Mouse (Mus musculus): Measurements from ENCODE around the gene Prkch. TPM values are rescaled to one million over a fixed set of nuclear protein-coding genes. Genes with fewer than 3 reads are reported as not detected.

The Prkch gene
- polyA plus RNA-seq, 2 experiments from 2014 or later: 73.0 to 76.1 TPM

- peak; percentile 16 for ATAC-seq
These were observed 180.3 kb downstream of the Prkch start for GRCm38 (mm10) chr12:73764649-73765525.

GRCm38 (mm10) chr12:73766152-73766551 is 181.6 kb downstream of the Prkch start:
- ATAC-seq: no peak

GRCm38 (mm10) chr12:73768788-73769187 is 184.2 kb downstream of the Prkch start:
- no peak for ATAC-seq

GRCm38 (mm10) chr12:73769536-73769935 is 184.9 kb downstream of the Prkch start:
- no peak for ATAC-seq

DNA sequence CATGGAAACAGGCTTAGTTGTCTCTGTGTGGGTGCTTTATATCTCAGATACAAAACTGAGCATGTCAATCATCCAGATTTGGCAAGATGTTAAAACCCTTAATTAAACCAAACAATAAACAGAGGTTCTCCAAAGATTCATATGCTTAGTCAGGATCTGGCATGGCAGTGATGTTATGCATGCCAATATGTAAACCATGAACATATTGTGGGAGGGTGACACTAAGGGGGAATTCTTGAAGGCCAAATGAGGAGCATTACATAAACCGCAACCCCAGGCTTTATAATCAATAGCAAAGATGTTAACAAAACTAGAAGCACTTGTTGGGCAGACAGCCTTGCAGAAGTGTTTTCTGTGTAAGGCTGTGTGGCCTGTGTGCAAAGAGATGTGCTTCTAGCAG is 186.2 kb downstream of the Prkch start:
- ATAC-seq: no peak

DNA sequence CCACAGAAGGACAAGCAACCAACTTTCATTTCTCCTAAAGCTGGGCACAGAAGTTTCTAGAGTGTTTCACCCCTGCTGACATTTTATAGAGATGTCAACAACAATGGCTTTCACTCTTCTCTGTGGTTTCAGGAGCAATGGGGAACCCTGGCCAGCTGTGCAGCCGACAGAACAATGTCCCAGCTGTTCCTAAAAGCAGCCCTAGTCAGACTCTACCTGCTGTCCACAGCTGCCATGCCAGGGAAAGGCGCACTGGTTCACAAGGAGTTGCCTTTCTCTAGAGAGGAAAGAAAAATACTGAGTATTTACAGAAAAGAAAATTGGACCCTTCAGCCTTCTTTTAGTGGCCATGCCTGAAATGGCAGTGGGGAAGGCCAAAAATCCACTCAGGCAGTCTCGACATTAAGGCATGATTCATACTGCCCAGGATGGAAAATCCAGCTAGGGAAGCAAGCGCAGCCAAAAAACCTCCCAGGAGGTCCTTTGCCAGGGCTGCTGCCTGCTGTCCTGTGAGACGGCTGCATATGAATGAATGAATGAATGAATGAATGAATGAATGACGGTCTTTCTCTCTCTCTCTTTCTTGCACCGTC is 190.3 kb downstream of the Prkch start:
- no peak for ATAC-seq

DNA sequence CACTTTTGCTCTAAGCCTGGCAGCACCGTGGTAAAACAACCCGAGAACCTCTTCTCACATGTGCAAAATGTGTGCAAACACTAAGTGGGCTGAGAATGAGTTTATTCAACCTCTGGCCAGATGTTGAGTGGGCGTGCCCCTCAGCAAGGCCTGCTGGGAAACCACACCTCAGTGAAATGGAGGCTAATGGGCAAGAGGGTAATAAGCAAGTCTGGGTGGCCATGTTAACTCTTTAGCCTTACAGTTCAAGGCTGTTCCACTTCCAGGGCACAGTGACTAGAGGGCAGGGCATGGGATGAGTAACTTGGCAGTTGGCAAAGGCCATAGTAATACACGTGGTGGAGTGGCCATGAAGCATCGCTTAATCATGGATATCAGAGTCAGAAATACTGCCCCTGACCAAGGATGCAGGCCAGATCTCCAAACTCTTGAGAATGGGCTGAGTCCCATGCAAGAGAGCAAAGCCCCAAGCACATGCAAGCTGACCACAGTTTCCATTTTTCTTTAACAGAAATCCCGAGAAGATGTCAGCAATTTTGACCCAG is 191.9 kb downstream of the Prkch start:
- ATAC-seq: no peak

GRCm38 (mm10) chr12:73777673-73778072 is 193.1 kb downstream of the Prkch start:
- ATAC-seq: no peak

DNA sequence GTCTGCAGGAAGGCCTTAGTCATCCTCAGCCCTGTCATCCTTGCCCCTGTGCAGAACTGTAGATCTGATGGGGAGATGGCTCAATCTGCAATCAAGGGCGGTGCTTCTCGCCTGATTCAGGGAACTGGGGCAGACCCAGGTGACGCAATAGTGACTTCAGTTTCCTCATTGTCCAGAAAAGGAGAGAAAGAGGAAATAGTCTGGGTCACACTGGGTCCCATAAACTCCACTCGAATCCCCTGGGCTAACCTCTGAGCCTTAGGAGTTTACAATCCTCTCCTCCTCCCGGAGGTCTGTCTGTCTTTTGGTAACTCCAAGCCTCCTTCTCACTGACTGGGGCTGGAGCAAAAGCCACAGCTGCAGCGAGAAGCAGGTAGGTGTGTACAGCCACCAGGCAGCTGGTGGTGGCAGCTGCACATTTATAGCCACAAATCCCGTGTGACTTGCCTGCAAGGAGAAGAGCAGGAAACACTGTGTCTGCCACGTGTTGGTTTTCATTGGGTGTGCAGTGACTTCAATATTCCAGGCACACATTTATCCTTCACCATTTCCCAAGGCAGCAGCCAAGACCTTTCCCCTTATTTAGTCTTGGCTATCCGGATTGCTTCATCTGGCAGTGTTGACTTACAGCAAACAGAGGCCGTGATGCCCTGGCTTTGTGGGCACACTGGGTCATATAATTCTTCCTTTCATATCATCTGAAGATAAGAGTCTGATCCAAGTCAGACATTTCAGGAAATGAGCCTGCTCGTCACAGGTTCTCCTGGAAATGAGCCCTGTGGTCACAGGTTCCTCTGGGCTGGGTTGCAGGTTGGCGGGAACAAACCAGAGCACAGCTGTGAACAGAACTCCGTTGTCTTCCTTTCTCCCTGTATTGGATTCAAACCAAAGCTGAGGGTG is 195.0 kb downstream of the Prkch start:
- peak; percentile 65 for ATAC-seq

GRCm38 (mm10) chr12:73781425-73782032 is 196.9 kb downstream of the Prkch start:
- ATAC-seq: no peak

DNA sequence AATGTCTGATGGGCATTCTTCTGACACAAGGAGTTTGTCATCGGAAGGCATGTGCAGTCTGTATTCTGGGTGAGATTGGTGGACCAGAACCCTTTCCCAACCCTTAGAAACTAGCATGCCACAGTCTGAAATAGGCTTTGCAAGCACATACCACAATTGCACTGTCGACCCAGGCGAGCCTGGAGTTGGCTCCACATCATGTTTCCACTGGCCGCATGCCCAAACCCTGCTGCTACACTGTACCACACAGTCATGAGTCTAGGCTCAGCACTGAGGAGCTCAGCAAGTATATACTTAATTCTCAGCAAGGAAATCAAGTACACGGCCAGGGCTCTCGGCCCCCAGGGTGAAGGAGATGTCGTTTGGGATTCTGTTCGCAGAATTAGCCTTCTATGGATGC is 202.3 kb downstream of the Prkch start:
- ATAC-seq: no peak

DNA sequence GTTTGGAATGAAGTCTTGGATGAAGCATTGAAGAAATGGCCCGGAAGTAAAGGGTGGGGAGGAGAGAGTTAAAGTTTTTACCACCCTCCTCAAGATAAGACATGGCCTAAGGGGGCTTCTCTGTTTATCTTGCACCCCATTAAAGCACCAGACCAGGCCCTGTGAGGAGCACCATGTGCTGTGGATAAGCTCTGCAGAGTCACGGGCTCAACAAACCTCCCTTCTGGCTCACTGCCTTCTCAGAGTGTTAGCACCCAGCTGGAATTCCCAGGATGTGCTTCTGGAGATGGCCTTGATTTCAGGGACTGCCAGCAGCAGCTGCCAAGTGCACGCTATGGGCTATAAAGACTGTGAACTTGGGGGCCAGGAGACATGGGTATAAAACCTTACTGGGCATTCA is 204.3 kb downstream of the Prkch start:
- ATAC-seq: no peak

DNA sequence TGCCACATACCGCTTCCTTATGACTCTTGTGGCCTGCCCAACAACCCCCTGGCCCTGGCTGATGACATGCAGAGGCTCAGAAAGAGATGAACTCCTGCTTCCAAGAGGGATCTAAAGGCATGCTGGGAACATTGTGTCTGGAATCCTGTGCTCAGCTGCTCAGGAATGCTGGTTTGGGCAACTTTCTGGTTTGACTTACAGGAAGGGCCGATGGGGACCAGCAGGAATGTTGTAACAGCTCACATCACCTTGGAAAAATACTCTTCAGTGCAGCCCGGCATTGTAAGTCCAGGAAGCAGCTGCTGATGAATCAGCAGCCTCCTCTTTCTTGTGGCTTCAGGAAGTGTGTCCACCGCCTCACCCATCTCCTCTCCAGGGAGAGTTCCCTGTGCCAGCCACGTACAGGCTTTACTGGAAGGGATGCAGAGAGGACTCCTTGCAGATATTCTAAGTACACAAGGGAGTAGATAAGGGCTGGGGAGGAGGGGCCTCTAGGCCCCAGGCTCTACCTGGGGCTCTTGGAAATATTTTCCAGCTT is 206.0 kb downstream of the Prkch start:
- no peak for ATAC-seq

- ATAC-seq: no peak
These were observed 208.6 kb downstream of the Prkch start for GRCm38 (mm10) chr12:73793216-73793615.

DNA sequence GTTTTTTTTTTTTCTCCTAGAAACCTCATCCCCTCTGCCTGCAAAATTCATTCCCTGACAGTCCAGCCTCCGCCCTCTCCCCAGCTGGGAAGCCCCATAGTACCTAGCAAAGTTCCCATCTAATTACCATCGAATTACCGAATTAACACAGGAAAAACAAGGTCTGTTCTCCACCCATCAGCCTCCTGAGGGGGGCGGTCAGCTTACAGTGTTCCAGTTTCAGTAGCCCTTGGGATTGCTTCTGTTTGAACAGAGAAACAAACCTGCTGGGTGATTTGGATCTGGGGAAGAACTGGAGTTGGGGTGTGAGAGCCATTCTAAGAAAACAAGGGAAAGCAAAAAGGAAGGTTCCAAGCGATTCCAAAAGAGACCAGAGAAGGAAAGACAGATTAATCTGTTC is 209.1 kb downstream of the Prkch start:
- no peak for ATAC-seq

- peak; percentile 85 for ATAC-seq
These were observed 209.7 kb downstream of the Prkch start for GRCm38 (mm10) chr12:73794151-73794883.

GRCm38 (mm10) chr12:73799671-73800070 is 215.1 kb downstream of the Prkch start:
- no peak for ATAC-seq

DNA sequence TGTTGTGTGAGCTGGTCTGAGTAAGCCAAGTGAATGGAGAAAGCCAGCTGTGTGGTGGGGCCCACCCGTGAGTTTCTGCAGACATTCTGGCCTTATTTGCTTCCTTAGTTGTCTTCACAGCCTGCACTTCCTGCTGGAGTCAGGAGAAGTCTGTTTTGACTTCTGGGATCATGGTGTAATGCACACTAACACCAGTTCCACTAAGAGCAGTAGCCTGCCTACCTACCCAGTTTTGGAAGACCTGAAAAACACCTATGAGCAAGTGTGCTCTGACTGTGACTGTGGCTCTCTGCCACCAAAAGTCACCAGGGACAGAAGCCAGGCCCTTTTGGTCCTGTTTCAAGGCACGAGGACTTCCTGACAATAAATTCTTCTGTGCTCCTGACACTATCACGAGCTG is 216.3 kb downstream of the Prkch start:
- no peak for ATAC-seq

GRCm38 (mm10) chr12:73801845-73802244 is 217.2 kb downstream of the Prkch start:
- ATAC-seq: no peak

DNA sequence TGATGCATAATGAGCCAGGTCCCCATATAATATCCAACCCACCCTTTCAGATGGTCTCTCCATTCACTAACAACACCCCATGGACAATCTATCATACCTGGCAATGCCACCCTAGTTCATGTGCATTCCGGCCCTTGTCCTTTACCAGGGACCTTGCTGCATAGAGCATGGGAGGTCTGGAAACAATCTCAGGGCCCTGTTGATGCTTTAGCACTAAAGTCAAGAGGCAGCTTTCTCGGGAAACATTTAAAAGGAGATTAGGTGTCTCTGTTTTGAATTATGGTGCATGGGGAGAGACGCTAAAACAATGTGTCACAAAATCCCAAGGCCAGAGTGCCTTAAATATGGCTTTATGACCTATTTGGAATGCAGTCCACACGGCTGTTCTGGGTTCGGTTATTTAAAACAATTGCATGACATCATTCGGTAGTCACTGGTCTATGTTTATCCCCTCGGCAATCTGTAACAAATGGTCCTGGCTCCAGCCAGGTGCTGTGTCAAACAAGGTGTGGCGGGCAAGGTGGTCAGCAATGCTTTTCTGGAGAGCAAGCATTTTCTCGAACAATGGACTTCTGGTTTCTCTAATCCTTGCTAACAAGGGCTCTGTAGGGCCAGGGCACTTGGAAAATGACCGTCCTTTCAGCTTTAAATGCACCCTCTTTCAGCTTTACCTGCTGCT is 217.9 kb downstream of the Prkch start:
- ATAC-seq: no peak

DNA sequence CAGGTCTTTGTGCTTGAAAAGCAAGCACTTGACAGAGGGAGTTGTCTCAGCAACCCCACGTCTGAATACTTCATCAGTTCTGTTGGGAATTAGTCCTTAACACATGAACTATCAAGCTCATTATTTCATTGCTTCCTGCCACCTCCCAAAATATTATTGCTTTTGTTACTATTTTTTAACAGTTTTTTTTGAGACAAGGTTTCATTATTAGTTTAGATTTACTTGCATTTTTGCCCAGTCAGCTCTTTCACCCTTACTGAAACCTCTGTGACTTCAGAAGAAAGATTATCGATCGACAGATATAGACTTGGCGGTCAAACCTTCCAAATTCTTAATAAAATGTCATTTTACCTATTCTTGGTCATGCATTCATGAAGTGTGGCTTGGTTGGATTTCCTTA is 219.3 kb downstream of the Prkch start:
- peak; percentile 60 for ATAC-seq
